Mouse (Mus musculus): ENCODE measurements at regions not wholly inside any gene's neighbourhood (a gene's known extent, or its start where the extent isn't known, plus 50 kb on each side); places are given as distances from the start of the nearest gene placed in this dataset.

- Histone ChIP-seq H3K4me3 (ENCODE audit: low read depth, low read length) (no peak overlapping the region), H3K4me1 (ENCODE audit: insufficient read depth, low read length) (no peaks in the 10 kb centered on the region), H3K9ac (replicated peaks; ENCODE audit: low read length, poor library complexity, severe bottlenecking) (no peak overlapping the region), H3K36me3 (ENCODE audit: insufficient read depth, low read length) (no peaks in the 10 kb centered on the region), H3K27ac (ENCODE audit: low read depth, low read length) (no peak overlapping the region), H3K27me3 (ENCODE audit: insufficient read depth, low read length) (no peaks in the 10 kb centered on the region), H3K4me2 (ENCODE audit: low read depth, low read length, poor library complexity, severe bottlenecking) (no peak overlapping the region), H3K9me3 (ENCODE audit: low read length) (no peaks in the 10 kb centered on the region)
- ATAC-seq (ENCODE audit: low FRiP score) = no peak
- no peak for DNase-seq (ENCODE audit: low spot score)
- TF ChIP-seq CTCF (IDR thresholded peaks at IDR 0.05) = no peak
- WGBS = 88% methylated on average over 7 of the region's 7 CpGs
Observed at GRCm38 (mm10) chr17:49223212-49223611, 204.9 kb upstream of the Mocs1 start.

GRCm38 (mm10) chr17:49223651-49224050, 204.5 kb upstream of the Mocs1 start:
- TF ChIP-seq CTCF (IDR thresholded peaks at IDR 0.05) = no peak
- Histone ChIP-seq H3K9ac (replicated peaks; ENCODE audit: low read length, poor library complexity, severe bottlenecking) (no peak overlapping the region), H3K27me3 (ENCODE audit: insufficient read depth, low read length) (no peaks in the 10 kb centered on the region), H3K4me2 (ENCODE audit: low read depth, low read length, poor library complexity, severe bottlenecking) (no peak overlapping the region), H3K9me3 (ENCODE audit: low read length) (no peaks in the 10 kb centered on the region), H3K4me1 (ENCODE audit: insufficient read depth, low read length) (no peaks in the 10 kb centered on the region), H3K27ac (ENCODE audit: low read depth, low read length) (no peak overlapping the region), H3K36me3 (ENCODE audit: insufficient read depth, low read length) (no peaks in the 10 kb centered on the region), H3K4me3 (ENCODE audit: low read depth, low read length) (no peak overlapping the region)
- DNase-seq (ENCODE audit: low spot score) (no peak), ATAC-seq (ENCODE audit: low FRiP score) (no peak)
- 82% methylated on average over 2 of the region's 2 CpGs for WGBS

- no peaks in the 10 kb centered on the region for H3K36me3 ChIP-seq (ENCODE audit: insufficient read depth, low read length)
- H3K27ac ChIP-seq (ENCODE audit: low read depth, low read length) = no peak overlapping the region
- no peaks in the 10 kb centered on the region for H3K9me3 ChIP-seq (ENCODE audit: low read length)
- DNase-seq (ENCODE audit: low spot score) (no peak), ATAC-seq (ENCODE audit: low FRiP score) (no peak)
- no peaks in the 10 kb centered on the region for H3K4me1 ChIP-seq (ENCODE audit: insufficient read depth, low read length)
- no peak overlapping the region for H3K9ac ChIP-seq (replicated peaks; ENCODE audit: low read length, poor library complexity, severe bottlenecking)
- no peaks in the 10 kb centered on the region for H3K27me3 ChIP-seq (ENCODE audit: insufficient read depth, low read length)
- H3K4me3 ChIP-seq (ENCODE audit: low read depth, low read length) = no peak overlapping the region
- WGBS = 83% methylated on average over 9 of the region's 9 CpGs
- H3K4me2 ChIP-seq (ENCODE audit: low read depth, low read length, poor library complexity, severe bottlenecking) = no peak overlapping the region
- no peak for TF ChIP-seq CTCF (IDR thresholded peaks at IDR 0.05)
Observed at GRCm38 (mm10) chr17:49225255-49226015, 202.7 kb upstream of the Mocs1 start.

- Histone ChIP-seq H3K4me1 (ENCODE audit: insufficient read depth, low read length) (no peaks in the 10 kb centered on the region), H3K27ac (ENCODE audit: low read depth, low read length) (no peak overlapping the region), H3K36me3 (ENCODE audit: insufficient read depth, low read length) (no peaks in the 10 kb centered on the region), H3K9me3 (ENCODE audit: low read length) (no peaks in the 10 kb centered on the region), H3K4me3 (ENCODE audit: low read depth, low read length) (no peak overlapping the region), H3K4me2 (ENCODE audit: low read depth, low read length, poor library complexity, severe bottlenecking) (no peak overlapping the region), H3K27me3 (ENCODE audit: insufficient read depth, low read length) (no peaks in the 10 kb centered on the region), H3K9ac (replicated peaks; ENCODE audit: low read length, poor library complexity, severe bottlenecking) (no peak overlapping the region)
- TF ChIP-seq CTCF (IDR thresholded peaks at IDR 0.05) = no peak
- DNase-seq (ENCODE audit: low spot score) (no peak), ATAC-seq (ENCODE audit: low FRiP score) (no peak)
- 83% methylated on average over 6 of the region's 6 CpGs for WGBS
Observed at GRCm38 (mm10) chr17:49226016-49226400, 202.2 kb upstream of the Mocs1 start.

GRCm38 (mm10) chr17:49231287-49231686, 196.9 kb upstream of the Mocs1 start:
- no peak for TF ChIP-seq CTCF (IDR thresholded peaks at IDR 0.05)
- H3K4me1 ChIP-seq (ENCODE audit: insufficient read depth, low read length) = no peaks in the 10 kb centered on the region
- no peak overlapping the region for H3K4me3 ChIP-seq (ENCODE audit: low read depth, low read length)
- DNase-seq (ENCODE audit: low spot score) (peak; percentile 58), ATAC-seq (ENCODE audit: low FRiP score) (no peak)
- H3K4me2 ChIP-seq (ENCODE audit: low read depth, low read length, poor library complexity, severe bottlenecking) = no peak overlapping the region
- H3K9me3 ChIP-seq (ENCODE audit: low read length) = no peaks in the 10 kb centered on the region
- no peak overlapping the region for H3K9ac ChIP-seq (replicated peaks; ENCODE audit: low read length, poor library complexity, severe bottlenecking)
- H3K36me3 ChIP-seq (ENCODE audit: insufficient read depth, low read length) = no peaks in the 10 kb centered on the region
- H3K27ac ChIP-seq (ENCODE audit: low read depth, low read length) = no peak overlapping the region
- no peaks in the 10 kb centered on the region for H3K27me3 ChIP-seq (ENCODE audit: insufficient read depth, low read length)
- WGBS = 38% methylated on average over 3 of the region's 3 CpGs

GRCm38 (mm10) chr17:49240097-49240496, 188.1 kb upstream of the Mocs1 start:
- H3K9me3 ChIP-seq (ENCODE audit: low read length) = no peaks in the 10 kb centered on the region
- no peak overlapping the region for H3K4me2 ChIP-seq (ENCODE audit: low read depth, low read length, poor library complexity, severe bottlenecking)
- no peaks in the 10 kb centered on the region for H3K36me3 ChIP-seq (ENCODE audit: insufficient read depth, low read length)
- H3K27me3 ChIP-seq (ENCODE audit: insufficient read depth, low read length) = no peaks in the 10 kb centered on the region
- H3K27ac ChIP-seq (ENCODE audit: low read depth, low read length) = no peak overlapping the region
- no peaks in the 10 kb centered on the region for H3K4me1 ChIP-seq (ENCODE audit: insufficient read depth, low read length)
- DNase-seq (ENCODE audit: low spot score) = peak; percentile 42
- H3K4me3 ChIP-seq (ENCODE audit: low read depth, low read length) = no peak overlapping the region
- ATAC-seq (ENCODE audit: low FRiP score) = no peak
- no peak overlapping the region for H3K9ac ChIP-seq (replicated peaks; ENCODE audit: low read length, poor library complexity, severe bottlenecking)
- TF ChIP-seq CTCF (IDR thresholded peaks at IDR 0.05) = no peak
